7 mouse cellular contexts compared by ENCODE assay signal in the genomic region with DNA sequence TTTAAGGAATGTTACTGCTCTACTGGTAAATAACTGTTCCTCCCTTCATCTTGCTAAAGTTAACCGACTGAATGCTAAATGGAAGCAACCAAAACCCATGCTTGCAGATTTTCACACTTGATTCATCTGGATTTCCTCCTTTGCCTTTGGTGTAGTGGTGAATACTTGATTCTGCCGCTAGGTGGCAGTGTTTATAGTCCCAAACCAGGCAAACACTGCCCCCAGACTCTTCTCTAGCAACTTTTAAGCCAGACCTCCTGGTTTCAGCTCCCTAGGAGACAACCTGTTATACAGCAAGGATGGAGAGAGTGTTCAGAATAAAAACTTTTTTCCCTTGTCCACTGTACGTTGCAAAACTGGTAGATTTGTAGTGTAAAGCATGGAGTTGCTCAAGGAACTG. TPM values are rescaled to one million over a fixed set of nuclear protein-coding genes. Genes with fewer than 3 reads are reported as not detected.
DNase-seq lines count a peak whose midpoint lies in the region; ATAC-seq lines count a peak whose summit lies in the region.

No protein-coding gene starts in this region.

- intact Hi-C loops in heart, postnatal 10 days (cut with DNase I) = loop anchor here (2.0 kb wide), 1 partner anchor 601 kb away; no protein-coding TSS in a partner anchor

- DNase-seq in MEL-GATA-1-ER (ENCODE audit: extremely low read depth, low read depth) = peak; percentile 37
- DNase-seq in adrenal gland, postnatal 14 days = peak; percentile 71
- peak; percentile 57 for DNase-seq in embryo, embryonic 9.5 days (ENCODE audit: extremely low spot score)
- DNase-seq in heart, postnatal 10 days = peak; percentile 64 to 81
- DNase-seq in layer of hippocampus, postnatal 10 days (ENCODE audit: low spot score in 2 of 2) = peak; percentile 79
- DNase-seq in right cerebral cortex, adult 18-20 months = peak; percentile 68

- peak; percentile 78 for ATAC-seq in megakaryocyte, adult 5-6 weeks (ENCODE audit: poor library complexity, severe bottlenecking)

RNA-seq across cellular contexts. Expression of a gene that starts 13.4 kb away (rescaled TPM):
- 11.1 and 11.9 TPM in 2 replicates for total RNA-seq in adrenal gland, postnatal 14 days (2021)
- 1 to 10 TPM; 4.9 to 5.8 TPM for total RNA-seq in heart, postnatal 10 days (2021)
- 10 to 100 TPM; 14.8 to 17.5 TPM for total RNA-seq in layer of hippocampus, postnatal 10 days (2021)
- 11.7 and 12.1 TPM in 2 replicates for total RNA-seq in megakaryocyte, adult 5-6 weeks (2015)
- 13.4 and 13.8 TPM in 2 replicates for total RNA-seq in megakaryocyte, adult 5-6 weeks (2017)

RNA-seq across cellular contexts. Expression of a gene that starts 51.0 kb away (rescaled TPM):
- total RNA-seq in adrenal gland, postnatal 14 days (2021) = 129 and 165 TPM in 2 replicates
- 10 to 100 TPM; 11.6 to 14.7 TPM for total RNA-seq in heart, postnatal 10 days (2021)
- total RNA-seq in layer of hippocampus, postnatal 10 days (2021) = 100 to 1,000 TPM; 117 to 130 TPM
- 82.6 and 86.8 TPM in 2 replicates for total RNA-seq in megakaryocyte, adult 5-6 weeks (2015)
- 56.3 and 58.2 TPM in 2 replicates for total RNA-seq in megakaryocyte, adult 5-6 weeks (2017)

Comparison
In these comparisons a context has a peak if more than half of its experiments do, and no peak if none do; other contexts are left out.
1. Peak in every context shown above with its lines: DNase-seq and ATAC-seq.